Mouse (Mus musculus) heart, postnatal 14 days (tissue): Measurements from ENCODE around the gene Dcun1d1. TPM values are rescaled to one million over a fixed set of nuclear protein-coding genes. Genes with fewer than 3 reads are reported as not detected.

ENCODE experiments used
- DNase-seq, 2 experiments: peaks; one replicate each; pipeline ENCODE4 v3.0.0; 2021 to 2022
- intact Hi-C: fragments of 180-260 bp; cut with DNase I; formaldehyde crosslinking; loops from one replicate; pipeline ENCODE4 v1.15.1; 2025
- total RNA-seq, 2 experiments: library from RNA; stranded (reverse); gene quantifications; 2 replicates each; pipeline ENCODE4 v1.2.3; 2021

Gene Dcun1d1
- total RNA-seq, 2 experiments from 2014 or later = 61.8 to 64.0 TPM

DNA sequence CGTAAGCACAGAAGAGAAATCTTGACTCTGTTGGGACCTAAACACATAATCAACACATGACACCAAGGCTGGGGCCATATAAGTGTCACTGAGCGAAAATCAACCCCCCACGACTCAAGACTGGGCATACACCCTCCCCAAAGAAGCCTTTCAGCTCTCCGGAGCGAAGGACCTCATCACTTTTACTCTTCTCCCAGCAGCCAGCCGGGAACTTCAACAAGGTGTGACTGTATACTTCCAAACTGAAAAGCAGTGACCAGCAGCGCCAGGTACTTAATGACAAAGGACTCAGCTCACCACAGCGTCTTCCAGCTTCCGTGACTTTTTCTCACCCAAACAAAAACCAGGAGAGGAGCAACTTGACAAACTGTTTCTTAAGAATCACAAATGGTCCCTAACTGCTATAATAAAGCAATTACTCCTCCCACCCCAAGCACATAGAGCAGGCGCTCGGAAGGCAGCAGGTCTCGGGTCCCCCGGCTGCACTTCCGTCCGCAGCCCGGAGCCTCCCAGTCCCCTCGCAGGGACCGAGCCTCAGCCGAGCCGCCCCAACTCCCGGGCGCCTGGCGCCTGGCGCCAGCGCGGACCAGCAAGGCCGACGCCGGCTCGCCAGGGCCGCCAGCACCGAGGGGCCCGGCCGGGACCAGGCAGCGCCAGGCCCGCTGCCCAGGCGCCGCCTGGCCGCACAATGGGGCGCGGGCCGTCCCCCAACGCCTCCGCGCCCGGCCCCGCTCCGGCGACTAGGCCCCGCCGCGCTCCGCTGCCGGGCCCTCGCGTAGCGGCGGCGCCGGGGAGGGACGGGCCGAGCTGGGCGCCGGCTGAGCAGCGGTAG is 5.1 kb downstream of the Dcun1d1 start:
- intact Hi-C loops = loop anchor here (5.0 kb wide), 2 partner anchors 65 to 180 kb away; partner anchors contain the start of gene Atp11b
- peak in 1 of 2 experiments; percentile 73 for DNase-seq

- no peak for DNase-seq
- intact Hi-C loops = loop anchor here (5.0 kb wide), 2 partner anchors 66 to 179 kb away; partner anchors contain the start of gene Atp11b
Observed at GRCm38 (mm10) chr3:35931359-35931758, 5.9 kb downstream of the Dcun1d1 start.

GRCm38 (mm10) chr3:35929831-35930230 is 7.4 kb downstream of the Dcun1d1 start:
- intact Hi-C loops = loop anchor here (5.0 kb wide), 2 partner anchors 67 to 178 kb away; partner anchors contain the start of gene Atp11b

DNA sequence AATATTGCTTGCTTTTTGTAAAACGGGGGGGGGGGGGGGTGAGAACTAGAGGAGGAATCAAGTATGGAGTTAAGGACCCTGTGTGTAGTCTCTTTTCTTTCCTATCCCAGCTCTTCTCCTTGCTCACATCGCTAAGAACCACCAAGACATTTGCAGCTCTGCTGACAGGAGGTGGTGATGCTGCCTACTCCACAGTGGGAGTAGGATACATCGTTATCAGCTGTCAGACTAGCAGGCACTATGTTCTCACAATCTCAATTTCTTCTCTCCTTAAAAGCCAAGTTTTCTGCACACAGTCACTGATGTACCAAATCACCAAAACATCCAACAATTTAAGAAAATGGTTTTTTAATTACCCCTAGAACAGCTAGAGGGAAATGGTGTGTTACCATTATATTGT is 7.8 kb downstream of the Dcun1d1 start:
- intact Hi-C loops = no loop called here
- no peak for DNase-seq

More at GRCm38 (mm10) chr3:35929831-35930230, 7.4 kb downstream of the Dcun1d1 start:
- DNase-seq = no peak

GRCm38 (mm10) chr3:35925852-35926251 is 11.4 kb downstream of the Dcun1d1 start:
- DNase-seq = no peak
- intact Hi-C loops = no loop called here

- DNase-seq = no peak
- intact Hi-C loops = no loop called here
Observed at GRCm38 (mm10) chr3:35924007-35924406, 13.2 kb downstream of the Dcun1d1 start.

GRCm38 (mm10) chr3:35923495-35923894 is 13.8 kb downstream of the Dcun1d1 start:
- intact Hi-C loops = no loop called here
- no peak for DNase-seq

- intact Hi-C loops = no loop called here
- no peak for DNase-seq
Observed at GRCm38 (mm10) chr3:35922522-35922921, 14.7 kb downstream of the Dcun1d1 start.

DNA sequence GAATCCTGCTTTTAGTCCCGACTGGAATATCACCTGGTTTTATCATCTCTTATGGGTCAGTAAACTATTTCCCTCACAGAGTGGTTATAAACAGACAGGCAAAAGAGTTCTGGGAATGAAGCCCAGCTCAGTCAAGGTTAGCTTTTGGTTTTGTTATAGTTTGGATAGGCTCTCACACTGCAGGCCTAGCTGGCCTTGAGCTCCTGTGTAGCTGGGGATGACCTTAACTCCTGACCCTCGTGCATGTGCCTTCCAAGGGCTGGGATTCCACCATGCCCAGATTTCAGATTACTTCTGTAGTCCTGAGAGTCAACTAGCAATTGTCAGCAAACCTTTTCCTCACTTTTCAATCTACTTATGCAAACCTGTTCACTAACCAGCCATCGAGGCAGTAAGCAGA is 19.0 kb downstream of the Dcun1d1 start:
- intact Hi-C loops = no loop called here
- no peak for DNase-seq

DNA sequence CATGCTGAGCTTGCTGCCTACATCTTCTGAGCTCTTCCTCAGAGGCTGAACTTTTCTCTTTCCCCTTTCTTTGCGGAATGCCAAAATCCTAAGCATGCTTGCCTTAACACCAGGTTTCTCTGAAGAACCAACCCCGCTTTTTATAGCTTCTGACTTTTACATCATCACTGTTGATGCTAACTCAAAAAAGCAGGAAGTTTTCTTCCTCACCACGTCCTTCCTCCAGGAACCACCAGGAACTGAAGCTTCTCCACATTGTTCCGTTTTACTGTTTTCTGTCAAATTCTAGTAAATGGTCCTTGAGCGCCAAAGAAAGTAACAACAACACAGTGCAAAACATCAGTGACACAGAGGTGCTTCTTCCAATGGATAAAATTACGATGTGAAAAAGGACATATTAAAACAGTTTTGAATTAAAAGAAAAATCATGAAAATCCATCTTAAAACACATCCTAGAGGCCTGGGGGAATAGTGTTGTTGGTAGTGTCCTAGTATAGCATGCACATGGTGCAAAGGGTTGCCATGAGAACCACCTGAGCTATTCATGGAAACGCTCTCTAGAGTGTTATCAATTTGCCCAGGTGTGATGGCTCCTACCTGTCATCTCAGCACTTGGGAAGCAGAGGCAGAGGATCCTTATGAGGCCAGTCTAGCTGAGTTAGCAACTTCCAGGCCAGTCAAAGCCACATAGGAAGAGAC is 28.1 kb downstream of the Dcun1d1 start:
- intact Hi-C loops = no loop called here
- no peak for DNase-seq

DNA sequence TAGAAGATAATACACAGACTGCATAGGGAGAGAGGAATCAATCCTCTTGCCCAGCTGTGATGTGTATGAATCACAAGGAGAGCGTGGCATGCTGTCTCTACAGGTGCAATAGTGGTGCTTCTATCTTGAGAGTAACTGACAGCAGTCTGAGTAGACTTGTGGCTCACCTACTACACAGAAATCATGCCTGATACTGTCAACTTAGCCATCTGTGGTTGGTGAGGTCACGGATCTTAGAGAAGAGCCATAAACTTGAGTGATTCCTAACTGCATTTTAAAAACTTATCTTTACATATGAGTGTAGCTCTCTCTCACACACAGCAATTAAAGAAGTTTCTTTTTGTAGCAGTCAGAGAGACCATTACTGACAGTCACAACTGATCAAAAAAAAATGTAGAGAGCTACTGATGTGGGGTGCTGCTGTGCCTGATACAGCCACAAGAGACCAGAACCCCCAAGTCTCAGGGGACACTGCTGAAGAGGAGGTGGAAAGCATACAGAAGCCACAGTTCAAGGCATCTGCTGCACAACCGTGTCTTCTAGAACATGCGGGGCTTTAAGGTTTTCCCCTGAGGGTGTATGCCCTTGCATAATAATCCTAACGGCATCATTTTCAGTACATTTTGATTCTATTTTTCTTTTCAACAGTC is 36.6 kb downstream of the Dcun1d1 start:
- DNase-seq = no peak
- intact Hi-C loops = no loop called here

DNA sequence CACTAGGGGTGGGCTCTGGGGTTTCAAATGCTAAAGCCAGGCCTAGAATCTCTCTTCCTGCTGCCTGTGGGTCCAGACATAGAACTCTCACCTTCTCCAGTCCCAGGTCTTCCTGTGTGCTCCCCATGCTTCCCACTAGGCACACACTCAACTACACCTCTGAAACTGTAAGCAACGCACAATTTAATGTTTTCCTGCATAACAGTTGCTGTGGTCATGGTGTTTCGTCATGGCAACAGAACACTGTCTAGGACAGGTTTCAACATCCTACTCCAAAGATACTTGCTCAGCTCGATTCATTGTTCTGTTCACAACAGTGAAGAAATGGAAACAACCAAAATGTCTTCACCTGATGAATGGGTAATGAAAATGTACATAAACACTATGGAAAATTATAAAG is 38.1 kb downstream of the Dcun1d1 start:
- intact Hi-C loops = no loop called here
- DNase-seq = no peak

- no peak for DNase-seq
- intact Hi-C loops = no loop called here
Observed at GRCm38 (mm10) chr3:35897900-35898299, 39.3 kb downstream of the Dcun1d1 start.

DNA sequence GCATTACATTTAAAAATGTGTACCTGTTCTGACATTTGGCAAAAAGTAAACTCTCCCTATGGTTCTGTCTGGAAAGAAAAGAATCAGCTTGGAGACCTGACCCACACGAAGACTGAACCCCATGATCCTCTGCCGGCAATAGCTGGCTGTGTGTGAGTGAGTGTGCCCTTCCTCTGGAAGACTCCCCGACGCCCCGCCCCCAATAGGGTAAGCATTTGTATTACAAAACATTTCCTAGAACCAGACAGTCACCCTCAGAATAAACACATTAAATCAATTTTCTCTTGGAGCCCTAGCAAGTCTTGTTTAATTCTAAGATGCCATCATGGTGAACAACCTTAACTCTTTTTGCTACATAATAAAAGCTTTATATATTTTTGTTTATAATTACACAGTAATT is 44.1 kb downstream of the Dcun1d1 start:
- intact Hi-C loops = no loop called here
- no peak for DNase-seq

GRCm38 (mm10) chr3:35891123-35891522 is 46.1 kb downstream of the Dcun1d1 start:
- intact Hi-C loops = no loop called here
- no peak for DNase-seq

DNA sequence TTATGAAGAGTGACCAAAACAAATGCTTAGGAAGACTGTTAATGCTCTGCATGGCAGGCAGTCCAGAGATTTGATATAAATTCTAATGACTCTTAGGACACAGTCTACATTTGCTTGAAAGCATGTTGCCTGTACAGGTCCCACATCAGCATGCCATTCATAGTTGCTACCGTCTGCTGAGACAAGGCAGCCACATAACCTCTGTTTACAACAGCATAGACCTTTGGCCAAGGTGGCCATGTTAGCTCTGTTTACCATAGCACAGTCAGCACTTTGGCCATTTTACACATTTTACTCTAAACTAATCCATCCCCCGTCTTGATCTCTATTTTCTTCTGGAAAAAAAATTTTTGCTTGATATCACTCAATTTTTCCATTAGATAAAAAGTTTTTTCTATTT is 47.7 kb downstream of the Dcun1d1 start:
- intact Hi-C loops = no loop called here
- DNase-seq = no peak

DNA sequence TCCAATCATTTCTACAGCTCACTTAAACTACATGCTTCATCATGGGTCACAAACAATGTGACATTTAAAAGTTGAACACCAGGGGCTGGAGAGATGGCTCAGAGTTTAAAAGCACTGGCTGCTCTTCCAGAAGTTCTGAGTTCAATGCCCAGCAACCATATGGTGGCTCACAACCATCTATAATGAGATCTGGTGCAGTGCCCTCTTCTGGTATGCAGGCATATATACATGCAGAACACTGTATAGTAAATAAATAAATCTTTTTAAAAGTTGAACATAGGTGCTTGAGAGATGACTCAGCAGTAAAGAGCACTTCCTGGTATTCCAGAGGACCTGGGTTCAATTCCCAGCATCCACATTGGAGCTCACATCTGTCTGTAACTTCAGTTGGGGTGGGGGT is 54.0 kb downstream of the Dcun1d1 start:
- intact Hi-C loops = no loop called here
- no peak for DNase-seq

DNA sequence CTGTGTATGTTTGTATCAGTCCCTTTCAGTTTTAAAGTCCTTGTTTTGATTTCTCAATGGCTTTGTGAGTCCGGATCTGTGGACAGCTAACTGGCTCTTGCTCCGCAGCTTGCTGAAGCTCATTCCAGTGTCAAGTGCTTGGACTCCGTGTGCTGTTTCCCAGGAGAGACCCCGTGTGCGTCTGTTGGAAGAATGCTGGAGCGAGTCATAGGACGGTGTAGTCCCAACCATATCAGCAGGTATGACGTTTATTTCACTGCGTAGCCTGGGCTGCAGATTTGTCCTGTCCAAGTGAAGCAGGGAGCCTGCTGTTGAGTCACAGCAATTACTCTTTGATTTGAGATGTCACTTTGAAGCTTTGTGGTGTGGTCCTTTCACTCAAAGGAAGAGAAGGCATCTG is 87.9 kb downstream of the Dcun1d1 start:
- intact Hi-C loops = no loop called here
- DNase-seq = peak; percentile 3 to 12
